ENCODE assay signal across 23 mouse cellular contexts in the genomic region with DNA sequence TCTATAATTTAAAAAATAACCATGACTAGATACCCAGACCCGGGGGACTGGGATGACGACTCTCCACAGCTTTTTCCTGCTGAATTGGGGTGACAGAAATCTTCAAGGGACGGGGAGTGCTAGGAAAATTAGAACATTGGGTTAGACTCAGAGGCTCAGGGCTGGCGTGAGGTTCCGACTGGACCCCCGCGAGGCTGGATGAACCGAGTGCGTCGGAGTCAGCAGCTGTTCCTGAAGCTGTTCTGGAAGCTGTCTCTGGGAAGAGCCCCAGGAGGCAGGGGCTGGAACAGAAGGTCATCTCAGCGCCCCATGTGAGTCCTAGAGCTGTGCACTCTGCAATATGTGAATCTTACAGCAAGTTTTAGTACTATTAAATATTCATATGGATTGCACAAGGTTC. TPM values are rescaled to one million over a fixed set of nuclear protein-coding genes. Genes with fewer than 3 reads are reported as not detected.
DNase-seq lines count a peak whose midpoint lies in the region; ATAC-seq and TF ChIP-seq lines count a peak whose summit lies in the region.
"Had no signal": no experiment of that assay in that cellular context is flagged by ENCODE, and none has a peak within 500 bp of the region (broad histone marks: within the 10 kb centered on the region; RNA-seq: fewer than 3 reads in every experiment).

No protein-coding gene starts in this region.

- no peak for TF ChIP-seq CTCF in gastrocnemius, adult 2 months (IDR thresholded peaks at IDR 0.05)
- no peak for TF ChIP-seq CTCF in heart, adult 2 months (IDR thresholded peaks at IDR 0.05)

- H3K9ac ChIP-seq in heart, adult 2 months (ENCODE audit: low read depth, low read length), result no peak overlapping the region
- no peak overlapping the region for H3K9ac ChIP-seq in heart, embryonic 12.5 days
- H3K9ac ChIP-seq in midbrain, embryonic 11.5 days (ENCODE audit: low read length), result no peak overlapping the region
- H3K9ac ChIP-seq in midbrain, embryonic 15.5 days, result no peak overlapping the region
- H3K9ac ChIP-seq: forebrain, embryonic 13.5 days; heart, embryonic 15.5 days; hindbrain, embryonic 13.5 days; intestine, embryonic 15.5 days had no signal

- 0 out of 2 replicates have a peak, but pooled peaks have one; percentile 27 for TF ChIP-seq EP300 in heart, adult 2 months (IDR thresholded peaks at IDR 0.05; ENCODE audit: insufficient read depth, low read depth, low read length)

- ATAC-seq in heart, embryonic 12.5 days (ENCODE audit: insufficient number of reproducible peaks, low FRiP score), result no peak
- no peak for ATAC-seq in midbrain, embryonic 11.5 days (ENCODE audit: low FRiP score)
- no peak for ATAC-seq in midbrain, embryonic 15.5 days (replicated peaks)
- ATAC-seq: activated CD4-positive, CD25-positive, alpha-beta regulatory T cell, adult 4 months; forebrain, embryonic 13.5 days; forebrain, embryonic 16.5 days; hindbrain, embryonic 16.5 days; intestine, embryonic 15.5 days had no signal

- DNase-seq in gastrocnemius, adult 2 months, result peak; percentile 22
- no peak for DNase-seq in gastrocnemius, adult 18-20 months (ENCODE audit: low spot score)
- peak in 1 of 2 experiments; percentile 17 for DNase-seq in heart, adult 2 months
- DNase-seq in heart, postnatal 25 days (ENCODE audit: low spot score), result peak; percentile 8
- no peak for DNase-seq in heart, embryonic 10.5 days (ENCODE audit: low spot score)
- DNase-seq in midbrain, embryonic 11.5 days (ENCODE audit: low spot score, missing footprints), result peak; percentile 65
- DNase-seq: adrenal gland, adult 8-10 months; adrenal gland, postnatal 25 days; cerebellum, adult 11-12 months; cerebellum, adult 8-10 months; cerebellum, postnatal 36 days; kidney, adult 11 months had no signal

- intact Hi-C loops in gastrocnemius, adult 2 months (cut with DNase I), result no loop called here
- intact Hi-C loops in heart, adult 2 months (cut with DNase I), result no loop called here
- intact Hi-C loops in heart, postnatal 25 days (cut with DNase I), result no loop called here

- no peaks in the 10 kb centered on the region for H3K9me3 ChIP-seq in heart, embryonic 12.5 days (replicated peaks)
- H3K9me3 ChIP-seq in heart, embryonic 10.5 days, result no peaks in the 10 kb centered on the region
- H3K9me3 ChIP-seq in midbrain, embryonic 11.5 days (ENCODE audit: control insufficient read depth, low read length), result no peaks in the 10 kb centered on the region
- no peaks in the 10 kb centered on the region for H3K9me3 ChIP-seq in midbrain, embryonic 15.5 days
- H3K9me3 ChIP-seq: forebrain, embryonic 10.5 days; forebrain, embryonic 13.5 days; heart, embryonic 15.5 days; hindbrain, embryonic 10.5 days; hindbrain, embryonic 13.5 days; intestine, embryonic 15.5 days had no signal

- 82% methylated on average over 11 of the region's 11 CpGs for WGBS in heart, adult 2 months
- WGBS in heart, embryonic 12.5 days, result 78% methylated on average over 11 of the region's 11 CpGs
- 83% methylated on average over 11 of the region's 11 CpGs for whole genome bisulfite sequencing in heart, embryonic 10.5 days
- WGBS in midbrain, embryonic 11.5 days, result 90% methylated on average over 11 of the region's 11 CpGs
- 83% methylated on average over 11 of the region's 11 CpGs for WGBS in midbrain, embryonic 15.5 days

- H3K27me3 ChIP-seq in heart, adult 2 months (ENCODE audit: control insufficient read depth, insufficient read depth, low read length), result no peaks in the 10 kb centered on the region
- H3K27me3 ChIP-seq in heart, embryonic 12.5 days (replicated peaks), result no peaks in the 10 kb centered on the region
- H3K27me3 ChIP-seq in heart, embryonic 10.5 days (ENCODE audit: insufficient read depth, poor library complexity, severe bottlenecking), result no peaks in the 10 kb centered on the region
- no peaks in the 10 kb centered on the region for H3K27me3 ChIP-seq in midbrain, embryonic 11.5 days (ENCODE audit: control insufficient read depth, insufficient read depth, low read length)
- H3K27me3 ChIP-seq in midbrain, embryonic 15.5 days (replicated peaks), result no peaks in the 10 kb centered on the region
- H3K27me3 ChIP-seq: forebrain, embryonic 13.5 days; heart, embryonic 15.5 days; hindbrain, embryonic 13.5 days; intestine, embryonic 15.5 days had no signal

- H3K4me1 ChIP-seq in heart, adult 2 months (ENCODE audit: control insufficient read depth, insufficient read depth, low read length), result peaks cover 6% of the 10 kb centered on the region
- peaks cover 16% of the 10 kb centered on the region for H3K4me1 ChIP-seq in heart, embryonic 12.5 days (replicated peaks)
- H3K4me1 ChIP-seq in heart, embryonic 10.5 days, result peaks cover 16% of the 10 kb centered on the region
- no peaks in the 10 kb centered on the region for H3K4me1 ChIP-seq in midbrain, embryonic 11.5 days (ENCODE audit: control insufficient read depth, insufficient read depth, low read length)
- no peaks in the 10 kb centered on the region for H3K4me1 ChIP-seq in midbrain, embryonic 15.5 days
- H3K4me1 ChIP-seq: forebrain, embryonic 10.5 days; forebrain, embryonic 13.5 days; hindbrain, embryonic 10.5 days; intestine, embryonic 15.5 days had no signal

- no peaks in the 10 kb centered on the region for H3K79me2 ChIP-seq in heart, adult 2 months (replicated peaks; ENCODE audit: control insufficient read depth, insufficient read depth, low read length)

- H3K36me3 ChIP-seq in heart, adult 2 months (ENCODE audit: control insufficient read depth, insufficient read depth, low read length), result no peaks in the 10 kb centered on the region
- H3K36me3 ChIP-seq in heart, embryonic 12.5 days, result no peaks in the 10 kb centered on the region
- H3K36me3 ChIP-seq in heart, embryonic 10.5 days, result 0 out of 2 replicates have a peak, but pooled peaks cover 7% of the 10 kb centered on the region
- H3K36me3 ChIP-seq in midbrain, embryonic 11.5 days (ENCODE audit: control insufficient read depth, insufficient read depth, low read length), result no peaks in the 10 kb centered on the region
- no peaks in the 10 kb centered on the region for H3K36me3 ChIP-seq in midbrain, embryonic 15.5 days (replicated peaks)
- H3K36me3 ChIP-seq: heart, embryonic 15.5 days; intestine, embryonic 15.5 days had no signal

- no peak overlapping the region for H3K4me3 ChIP-seq in gastrocnemius, adult 2 months
- H3K4me3 ChIP-seq in heart, adult 2 months, result no peak overlapping the region
- H3K4me3 ChIP-seq in heart, embryonic 12.5 days, result no peak overlapping the region
- no peak overlapping the region for H3K4me3 ChIP-seq in heart, embryonic 10.5 days
- H3K4me3 ChIP-seq in midbrain, embryonic 11.5 days (ENCODE audit: low read depth, low read length), result no peak overlapping the region
- H3K4me3 ChIP-seq in midbrain, embryonic 15.5 days, result no peak overlapping the region
- H3K4me3 ChIP-seq: forebrain, embryonic 10.5 days; forebrain, embryonic 13.5 days; heart, embryonic 15.5 days; hindbrain, embryonic 10.5 days; hindbrain, embryonic 13.5 days; intestine, embryonic 15.5 days had no signal

- no peak for TF ChIP-seq POLR2A in heart, adult 2 months (IDR thresholded peaks at IDR 0.05; ENCODE audit: insufficient read depth, low read depth, low read length)

- H3K27ac ChIP-seq in gastrocnemius, adult 2 months, result no peak overlapping the region
- no peak overlapping the region for H3K27ac ChIP-seq in heart, adult 2 months
- no peak overlapping the region for H3K27ac ChIP-seq in heart, embryonic 12.5 days (ENCODE audit: poor library complexity, severe bottlenecking)
- H3K27ac ChIP-seq in heart, embryonic 10.5 days, result no peak overlapping the region
- no peak overlapping the region for H3K27ac ChIP-seq in midbrain, embryonic 11.5 days (ENCODE audit: low read depth, low read length)
- H3K27ac ChIP-seq in midbrain, embryonic 15.5 days, result no peak overlapping the region
- H3K27ac ChIP-seq: forebrain, embryonic 10.5 days; forebrain, embryonic 13.5 days; heart, embryonic 15.5 days; hindbrain, embryonic 10.5 days; hindbrain, embryonic 13.5 days; intestine, embryonic 15.5 days had no signal

- no peak overlapping the region for H3K4me2 ChIP-seq in heart, embryonic 12.5 days
- H3K4me2 ChIP-seq in midbrain, embryonic 11.5 days, result no peak overlapping the region
- H3K4me2 ChIP-seq in midbrain, embryonic 15.5 days, result no peak overlapping the region
- H3K4me2 ChIP-seq: forebrain, embryonic 13.5 days; heart, embryonic 15.5 days; hindbrain, embryonic 13.5 days; intestine, embryonic 15.5 days had no signal

RNA-seq across cellular contexts. Expression of a gene that starts 35.3 kb away (rescaled TPM):
- 10 to 100 TPM; 11.9 to 16.6 TPM for total RNA-seq in gastrocnemius, adult 2 months (2021)
- total RNA-seq in gastrocnemius, adult 18-20 months (2021), result 10 to 100 TPM; 12.3 to 13.2 TPM
- total RNA-seq in heart, adult 2 months (2021), result 10 to 100 TPM; 12.3 to 15.0 TPM
- 7.2 and 7.3 TPM in 2 replicates for polyA plus RNA-seq in heart, adult 2 months (2012; rRNA removed)
- 10.3 and 12.1 TPM in 2 replicates for polyA plus RNA-seq in heart, embryonic 12.5 days (2016; fragmentation: Nextera tagmentation; extraction: Ambion mirVana)
- 10 to 100 TPM; 13.3 to 16.9 TPM for total RNA-seq in heart, postnatal 25 days (2021)
- polyA plus RNA-seq in heart, embryonic 10.5 days (2016; fragmentation: Nextera tagmentation; extraction: Ambion mirVana), result 7.3 and 10.9 TPM in 2 replicates
- polyA plus RNA-seq in midbrain, embryonic 11.5 days (2014; fragmentation: Nextera tagmentation; extraction: Ambion mirVana), result 12.7 and 13.5 TPM in 2 replicates
- 23.8 and 24.9 TPM in 2 replicates for polyA plus RNA-seq in midbrain, embryonic 15.5 days (2015; fragmentation: Nextera tagmentation; extraction: Ambion mirVana)

Comparison
In these comparisons a context has a peak if more than half of its experiments do, and no peak if none do; other contexts are left out.
1. DNase-seq: peak in gastrocnemius, adult 2 months (single experiment), heart, postnatal 25 days (single experiment) and midbrain, embryonic 11.5 days (single experiment); none in gastrocnemius, adult 18-20 months (single experiment) and heart, embryonic 10.5 days (single experiment).